Mouse (Mus musculus): ENCODE measurements around the gene Ubfd1. TPM values are rescaled to one million over a fixed set of nuclear protein-coding genes. Genes with fewer than 3 reads are reported as not detected.
"Not testable (repeated sequence)": the region's sequence is repeated elsewhere in the genome, so short reads cannot be mapped to it uniquely, and the experiment has no call there.

The Ubfd1 gene
- polyA plus RNA-seq, 1 experiment: 20.2 TPM

DNA sequence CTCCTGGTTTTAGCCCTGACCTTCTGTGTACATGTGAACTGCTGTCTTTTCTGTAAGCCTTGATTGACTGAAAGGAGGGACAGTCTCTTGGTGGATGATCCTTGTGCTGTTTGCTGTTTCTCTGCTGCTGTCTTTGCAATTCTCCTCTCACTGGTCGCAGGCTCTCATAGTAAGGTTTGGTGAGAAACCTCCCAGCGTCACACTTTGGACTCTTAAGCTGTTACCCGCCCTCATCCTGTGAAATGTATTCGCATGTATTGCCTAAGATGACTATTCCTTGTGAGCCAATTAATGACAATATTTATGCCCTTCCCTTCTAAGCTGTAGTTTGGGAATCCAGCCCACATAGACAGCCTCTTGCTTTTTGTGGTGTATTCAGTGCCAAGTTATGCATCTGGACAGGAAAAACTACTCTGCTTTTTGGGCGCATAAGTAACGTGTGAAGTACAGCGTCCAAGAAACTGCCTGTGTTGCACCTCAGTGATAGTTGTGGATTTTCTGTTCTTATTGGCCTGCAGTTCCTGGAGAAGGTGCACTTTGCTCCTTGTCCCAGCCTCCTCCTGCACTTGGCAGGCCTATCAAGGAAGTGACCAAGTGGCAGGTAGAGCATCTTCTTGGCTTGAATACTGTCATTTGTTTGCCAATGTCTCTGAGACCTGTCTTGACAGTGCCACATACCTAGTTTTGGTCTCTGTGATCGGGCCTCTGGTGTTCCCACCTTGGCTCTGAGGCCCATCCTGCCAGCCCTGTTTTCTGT is 13.0 kb downstream of the Ubfd1 start:
- Histone ChIP-seq H3K27me3 (replicated peaks) (no peaks in the 10 kb centered on the region), H3K36me3 (replicated peaks; ENCODE audit: low read length) (peaks cover 91% of the 10 kb centered on the region), H3K4me3 (replicated peaks) (no peak overlapping the region), H3K4me1 (peaks cover 44% of the 10 kb centered on the region), H3K9me3 (no peaks in the 10 kb centered on the region)
- no peak for TF ChIP-seq FLI1 (IDR thresholded peaks at IDR 0.05; ENCODE audit: low read length)

DNA sequence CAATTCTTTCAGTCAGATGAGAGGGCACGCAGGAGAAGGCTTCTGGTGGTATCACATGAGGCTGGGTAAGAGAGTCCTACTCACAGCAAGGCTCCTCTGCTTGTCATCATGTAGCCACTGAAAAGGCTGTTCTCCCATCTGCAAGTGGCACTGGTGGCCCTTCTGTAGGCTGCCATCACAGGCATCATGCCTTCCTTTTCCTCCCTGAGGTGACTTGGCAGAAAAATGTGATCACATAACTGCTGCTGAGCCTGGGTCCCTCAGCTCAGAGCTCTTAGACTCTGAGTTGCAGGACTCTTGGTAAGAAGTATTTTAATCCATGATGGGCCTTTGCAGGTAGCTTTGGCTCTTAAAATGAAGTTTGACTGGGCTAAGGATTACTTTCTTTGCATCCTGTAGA is 14.1 kb downstream of the Ubfd1 start:
- H3K27me3 ChIP-seq (replicated peaks): no peaks in the 10 kb centered on the region
- peaks cover 45% of the 10 kb centered on the region for H3K4me1 ChIP-seq
- peak overlapping the region; percentile 83 for H3K4me3 ChIP-seq (replicated peaks)
- TF ChIP-seq FLI1 (IDR thresholded peaks at IDR 0.05; ENCODE audit: low read length) (no peak), GATA1 (IDR thresholded peaks at IDR 0.05; ENCODE audit: borderline replicate concordance, low read length) (no peak)
- peaks cover 91% of the 10 kb centered on the region for H3K36me3 ChIP-seq (replicated peaks; ENCODE audit: low read length)
- no peaks in the 10 kb centered on the region for H3K9me3 ChIP-seq

DNA sequence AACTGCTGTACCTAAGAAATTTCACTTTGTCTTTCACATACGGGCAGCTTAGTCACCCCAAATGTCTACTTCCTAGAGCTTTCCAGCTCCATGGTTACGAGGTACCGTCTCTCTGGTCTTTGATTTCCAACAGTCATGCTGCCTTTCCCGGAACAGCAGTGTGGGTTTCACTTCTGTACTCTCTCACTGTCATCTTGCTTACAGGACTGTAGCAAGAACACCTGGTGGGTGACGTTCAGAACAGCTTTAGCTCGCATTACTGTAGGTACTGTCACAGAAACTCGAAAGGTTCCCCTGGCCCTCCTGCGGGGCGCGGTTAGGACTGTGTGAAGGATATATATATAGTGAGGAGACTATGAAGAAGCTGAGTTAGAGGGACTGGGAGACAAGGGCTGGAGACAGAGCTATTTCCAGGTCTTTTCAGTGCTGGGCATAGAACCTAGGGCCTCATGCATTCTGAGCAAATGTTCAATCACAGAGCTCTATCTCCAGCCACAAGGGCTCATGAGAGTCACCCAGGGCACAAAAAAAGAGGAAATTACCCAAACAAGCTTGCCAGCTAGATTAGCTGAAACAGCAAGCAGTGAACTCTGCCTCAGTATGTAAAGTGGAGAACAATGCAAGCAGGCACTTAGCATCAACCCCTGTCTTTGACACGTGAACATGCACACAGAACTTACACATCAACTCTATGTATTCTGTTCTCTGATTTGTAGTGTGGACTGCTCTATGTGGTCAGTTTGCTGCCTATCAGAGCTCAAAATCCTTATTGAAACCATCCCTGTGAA is 20.4 kb downstream of the Ubfd1 start:
- H3K36me3 ChIP-seq (replicated peaks; ENCODE audit: low read length): peaks cover 90% of the 10 kb centered on the region
- no peaks in the 10 kb centered on the region for H3K9me3 ChIP-seq
- TF ChIP-seq FLI1 (IDR thresholded peaks at IDR 0.05; ENCODE audit: low read length) (no peak), GATA1 (IDR thresholded peaks at IDR 0.05; ENCODE audit: borderline replicate concordance, low read length) (no peak)
- H3K4me3 ChIP-seq (replicated peaks): no peak overlapping the region
- no peaks in the 10 kb centered on the region for H3K27me3 ChIP-seq (replicated peaks)
- H3K4me1 ChIP-seq: peaks cover 24% of the 10 kb centered on the region

DNA sequence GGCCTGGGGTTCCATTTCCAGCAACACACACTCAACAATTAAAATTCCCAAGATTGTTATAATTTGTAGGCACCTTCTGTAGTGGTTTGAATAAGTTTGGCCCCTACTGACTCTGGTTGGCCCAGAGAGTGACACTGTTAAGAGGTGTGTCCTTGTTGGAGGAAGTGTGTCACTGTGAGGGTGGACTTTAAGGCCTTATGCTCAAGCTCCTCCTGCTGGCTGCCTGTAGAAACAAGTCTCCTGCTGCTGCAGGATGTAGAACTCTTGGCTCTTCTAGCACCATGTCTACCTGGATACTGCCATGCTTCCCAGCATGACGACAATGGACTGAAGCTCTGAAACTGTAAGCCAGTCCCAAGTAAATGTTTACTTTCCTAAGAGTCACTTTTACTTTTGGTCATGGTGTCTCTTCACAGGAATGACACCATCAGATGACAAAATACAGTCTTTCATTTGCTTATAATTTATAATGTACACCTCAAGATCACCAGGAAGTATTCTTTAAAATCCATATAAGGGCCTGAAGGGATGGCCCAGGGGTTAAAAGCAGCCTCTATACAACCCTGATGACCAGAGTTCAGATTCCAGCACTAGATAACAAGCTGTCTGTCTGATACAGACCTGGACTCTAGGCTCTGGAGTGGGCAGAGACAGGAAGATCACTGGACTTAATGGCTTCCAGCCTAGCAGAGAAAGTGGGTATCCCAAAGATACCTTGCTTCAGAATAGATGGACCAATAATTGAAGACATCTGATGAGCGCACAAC is 27.8 kb downstream of the Ubfd1 start:
- Histone ChIP-seq H3K4me3 (replicated peaks) (no peak overlapping the region), H3K4me1 (peaks cover 31% of the 10 kb centered on the region), H3K9me3 (no peaks in the 10 kb centered on the region), H3K36me3 (replicated peaks; ENCODE audit: low read length) (peaks cover 87% of the 10 kb centered on the region), H3K27me3 (replicated peaks) (no peaks in the 10 kb centered on the region)
- no peak for TF ChIP-seq FLI1 (IDR thresholded peaks at IDR 0.05; ENCODE audit: low read length)
- no peak for TF ChIP-seq GATA1 (IDR thresholded peaks at IDR 0.05; ENCODE audit: borderline replicate concordance, low read length)

DNA sequence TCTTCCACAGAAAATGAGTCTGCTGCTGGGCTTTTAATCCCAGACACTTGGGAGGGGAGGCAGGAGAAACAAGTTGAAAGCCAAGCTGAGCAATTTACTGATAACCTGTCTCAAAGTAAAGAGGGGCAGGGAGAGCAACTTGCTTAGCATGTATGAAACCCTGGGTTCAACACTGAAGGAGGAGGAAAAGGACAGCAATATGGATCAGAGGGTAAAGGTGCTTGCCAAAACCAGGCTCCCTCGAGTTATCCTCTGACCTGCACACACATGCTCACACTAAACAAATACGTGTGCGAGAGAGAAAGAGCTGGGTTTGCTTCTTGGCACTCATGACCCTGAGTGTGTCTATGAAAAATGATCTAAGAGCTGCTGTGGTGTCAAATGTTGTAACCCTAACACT is 31.0 kb downstream of the Ubfd1 start:
- Histone ChIP-seq H3K4me3 (replicated peaks) (no peak overlapping the region), H3K27me3 (replicated peaks) (no peaks in the 10 kb centered on the region), H3K9me3 (no peaks in the 10 kb centered on the region), H3K4me1 (peaks cover 49% of the 10 kb centered on the region), H3K36me3 (replicated peaks; ENCODE audit: low read length) (peaks cover 57% of the 10 kb centered on the region)
- TF ChIP-seq FLI1 (IDR thresholded peaks at IDR 0.05; ENCODE audit: low read length): no peak
- no peak for TF ChIP-seq GATA1 (IDR thresholded peaks at IDR 0.05; ENCODE audit: borderline replicate concordance, low read length)

DNA sequence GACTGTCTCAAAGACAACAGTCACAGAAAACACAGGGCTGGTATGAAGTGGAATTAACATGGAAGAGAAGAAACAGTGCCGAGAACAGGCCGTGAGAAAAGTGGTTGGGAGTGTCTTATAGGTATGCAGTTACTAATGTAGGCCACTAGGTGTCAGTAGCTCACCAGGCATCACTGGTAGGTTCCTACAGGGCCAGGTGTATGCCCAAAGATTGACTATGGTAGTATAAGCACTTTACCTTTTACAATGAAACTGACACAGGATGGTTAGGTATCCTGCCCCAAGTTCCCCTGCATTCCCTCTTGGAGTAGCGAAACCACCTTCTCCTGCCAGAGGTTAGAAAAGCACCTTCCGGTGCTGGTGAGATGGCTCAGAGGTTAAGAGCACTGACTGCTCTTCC is 32.2 kb downstream of the Ubfd1 start:
- Histone ChIP-seq H3K4me3 (replicated peaks) (no peak overlapping the region), H3K4me1 (peaks cover 54% of the 10 kb centered on the region), H3K36me3 (replicated peaks; ENCODE audit: low read length) (peaks cover 48% of the 10 kb centered on the region), H3K9me3 (no peaks in the 10 kb centered on the region), H3K27me3 (replicated peaks) (no peaks in the 10 kb centered on the region)
- no peak for TF ChIP-seq FLI1 (IDR thresholded peaks at IDR 0.05; ENCODE audit: low read length)
- TF ChIP-seq GATA1 (IDR thresholded peaks at IDR 0.05; ENCODE audit: borderline replicate concordance, low read length): no peak

DNA sequence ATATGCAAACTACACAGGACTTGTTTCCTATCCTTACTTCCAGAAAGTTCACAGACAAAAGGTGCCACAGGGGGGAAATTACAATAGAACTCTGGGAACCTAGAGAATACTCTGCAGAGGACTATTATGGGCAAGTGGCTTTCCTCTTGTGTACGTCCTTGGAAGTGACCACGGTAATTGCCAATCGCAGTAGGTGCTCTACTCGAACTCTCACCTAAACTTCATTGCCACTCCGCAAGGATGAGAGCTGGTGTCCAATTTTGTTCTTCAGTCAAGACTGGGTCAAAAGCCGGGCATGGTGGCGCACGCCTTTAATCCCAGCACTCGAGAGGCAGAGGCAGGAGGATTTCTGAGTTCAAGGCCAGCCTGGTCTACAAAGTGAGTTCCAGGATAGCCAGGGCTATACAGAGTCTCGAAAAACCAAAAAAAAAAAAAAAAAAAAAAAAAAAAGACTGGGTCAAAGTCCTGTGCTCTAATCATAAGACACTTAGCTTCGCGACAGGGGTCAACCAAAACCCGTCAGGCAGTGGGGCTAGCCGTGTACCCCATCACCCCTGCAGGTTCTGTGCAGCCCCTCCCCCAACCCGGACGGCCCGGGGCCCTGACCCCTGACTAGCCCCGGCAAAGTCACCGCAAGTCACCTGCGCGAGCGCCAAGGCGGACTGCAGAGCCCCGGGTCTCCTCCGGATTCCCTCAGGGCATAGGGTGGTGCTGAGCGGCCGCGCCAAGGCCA is 34.2 kb downstream of the Ubfd1 start:
- H3K4me1 ChIP-seq: peaks cover 43% of the 10 kb centered on the region
- peaks cover 28% of the 10 kb centered on the region for H3K36me3 ChIP-seq (replicated peaks; ENCODE audit: low read length)
- not testable (repeated sequence) for H3K9me3 ChIP-seq; H3K27me3 ChIP-seq (replicated peaks)
- peak overlapping the region; percentile 95 for H3K4me3 ChIP-seq (replicated peaks)

DNA sequence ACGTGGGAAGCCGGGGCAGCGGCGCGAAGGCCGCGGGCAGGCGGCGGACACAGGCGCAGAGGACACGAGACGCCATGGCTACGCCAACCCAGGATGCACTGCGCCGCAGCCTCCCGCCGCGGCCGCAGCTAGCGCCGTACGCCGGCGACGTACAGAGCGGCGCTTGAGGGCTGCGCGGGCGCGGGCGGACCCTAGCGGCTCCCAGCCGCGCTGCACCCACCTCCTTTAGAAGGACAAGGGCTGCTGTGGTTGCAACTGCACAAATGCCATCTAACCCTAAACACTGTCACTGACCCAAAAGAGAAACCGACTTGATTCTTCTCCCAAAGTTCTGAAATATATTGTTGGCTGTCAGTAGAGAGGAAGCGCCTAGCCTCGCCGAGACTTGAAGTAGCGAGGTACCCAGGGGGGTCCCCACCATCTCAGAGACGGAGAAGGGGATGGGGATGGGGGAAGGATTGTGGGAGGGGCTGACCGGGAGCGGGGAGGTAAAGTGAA is 34.8 kb downstream of the Ubfd1 start, which contains the start of gene Ndufab1:
Gene Ndufab1, minus strand, starts transcription at position 140 of the 498 bp plus-strand sequence.
- H3K4me3 ChIP-seq (replicated peaks): peak within 1 kb of the TSS; percentile 95
- no peaks in the 10 kb centered on the region for H3K27me3 ChIP-seq (replicated peaks)
- TF ChIP-seq GATA1 (IDR thresholded peaks at IDR 0.05; ENCODE audit: borderline replicate concordance, low read length) (no peak), FLI1 (IDR thresholded peaks at IDR 0.05; ENCODE audit: low read length) (no peak)
- H3K4me1 ChIP-seq: peaks cover 42% of the 10 kb centered on the region
- H3K9me3 ChIP-seq: no peaks in the 10 kb centered on the region
- H3K36me3 ChIP-seq (replicated peaks; ENCODE audit: low read length): peaks cover 27% of the 10 kb centered on the region

DNA sequence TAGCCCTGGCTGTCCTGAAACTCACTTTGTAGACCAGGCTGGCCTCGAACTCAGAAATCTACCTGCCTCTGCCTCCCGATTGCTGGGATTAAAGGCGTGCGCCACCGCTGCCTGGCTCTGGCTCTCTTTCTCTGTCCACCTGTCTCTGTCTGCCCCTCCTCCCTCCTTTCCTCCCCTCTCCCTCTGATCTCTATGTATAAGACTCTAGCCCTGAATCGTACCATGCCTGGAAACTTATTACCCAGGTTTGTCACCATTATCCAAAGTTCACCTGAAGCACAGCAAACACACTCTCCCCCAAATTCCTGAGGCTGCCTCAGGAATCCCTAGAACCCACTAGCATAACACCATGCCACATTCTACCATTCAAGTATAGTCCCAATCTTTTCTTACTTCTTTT is 41.2 kb downstream of the Ubfd1 start:
- H3K27me3 ChIP-seq (replicated peaks): no peaks in the 10 kb centered on the region
- no peak overlapping the region for H3K4me3 ChIP-seq (replicated peaks)
- peaks cover 63% of the 10 kb centered on the region for H3K36me3 ChIP-seq (replicated peaks; ENCODE audit: low read length)
- peaks cover 5% of the 10 kb centered on the region for H3K4me1 ChIP-seq
- H3K9me3 ChIP-seq: no peaks in the 10 kb centered on the region
- TF ChIP-seq GATA1 (IDR thresholded peaks at IDR 0.05; ENCODE audit: borderline replicate concordance, low read length) (no peak), FLI1 (IDR thresholded peaks at IDR 0.05; ENCODE audit: low read length) (no peak)

All from megakaryocyte, embryonic 14.5 days (primary cell).